Mouse (Mus musculus): ENCODE results near the gene Lpcat2.

- no peak for TF ChIP-seq CTCF (IDR thresholded peaks at IDR 0.05; ENCODE audit: borderline replicate concordance, insufficient read depth, low read depth, low read length)
- no peak for TF ChIP-seq POLR2A (IDR thresholded peaks at IDR 0.05; ENCODE audit: borderline replicate concordance, insufficient read depth, low read length)
These were observed 16.5 kb upstream of the Lpcat2 start for GRCm38 (mm10) chr8:92838616-92839015.

All from cerebellum, adult 2 months (tissue).